Mouse (Mus musculus) embryo, embryonic 11.5 days (tissue): ENCODE measurements around the gene Gm5269.

Experiments
- DNase-seq: peaks from one replicate; pipeline ENCODE4 v3.0.0-alpha.2; 2012; ENCODE audit warnings: low read depth, low spot score

The Gm5269 gene

GRCm38 (mm10) chr1:45881228-45881832 lies 8.7 kb downstream of the Gm5269 start:
- no peak for DNase-seq

- DNase-seq: no peak
Observed at GRCm38 (mm10) chr1:45877463-45877862, 12.6 kb downstream of the Gm5269 start.

DNA sequence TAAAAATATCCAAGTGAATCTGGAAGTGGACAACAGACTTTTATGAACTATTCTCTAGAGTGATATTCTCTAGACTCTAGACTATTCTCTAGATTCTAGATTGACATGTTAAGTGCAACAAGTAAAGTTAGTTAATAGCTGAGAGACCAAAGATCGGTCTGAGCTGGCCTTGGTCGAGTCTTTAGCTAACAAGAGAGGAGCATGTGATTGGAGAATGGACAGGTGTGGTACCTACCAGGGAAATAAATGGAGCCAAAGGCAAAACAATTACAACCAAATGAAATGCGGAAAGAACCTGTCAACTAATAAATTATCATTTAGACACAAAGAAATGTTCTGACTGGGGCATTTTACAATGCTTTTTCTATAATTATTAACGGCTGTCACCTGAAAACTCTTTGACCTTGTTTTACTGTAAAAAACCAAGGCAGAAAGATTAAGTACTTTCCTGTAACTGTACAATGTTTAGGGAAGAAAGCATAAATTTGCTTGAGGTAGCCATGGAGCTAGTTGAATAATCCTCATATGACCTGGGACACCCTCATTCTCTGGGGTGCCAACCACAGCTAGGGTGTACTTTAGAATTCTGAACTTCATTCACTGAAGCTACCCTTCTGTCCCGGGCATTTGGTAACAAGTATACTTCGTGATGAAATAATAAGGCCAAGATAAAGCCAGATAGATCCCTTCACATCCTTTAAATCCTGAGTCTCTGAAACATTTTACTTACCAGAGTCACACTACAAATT lies 13.4 kb downstream of the Gm5269 start:
- no peak for DNase-seq

DNA sequence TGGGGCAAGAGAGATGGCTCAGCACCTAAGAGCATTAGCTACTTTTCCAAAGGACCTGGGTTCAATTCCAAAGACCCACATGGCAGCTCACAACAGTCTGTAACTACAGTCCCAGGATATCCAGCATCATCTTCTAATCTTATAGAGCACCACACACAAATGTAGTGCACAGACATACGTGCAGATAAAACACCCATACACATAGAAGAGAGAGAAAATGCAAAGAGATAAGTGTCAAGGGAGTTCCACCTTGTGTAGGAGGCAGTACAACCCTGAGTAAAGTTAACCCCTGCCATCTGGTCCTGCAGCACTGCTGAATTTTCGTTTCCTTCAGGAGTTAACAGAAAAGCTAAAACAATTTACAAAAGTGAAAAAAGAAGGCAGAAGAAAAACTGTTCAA lies 14.4 kb downstream of the Gm5269 start:
- DNase-seq: no peak

DNA sequence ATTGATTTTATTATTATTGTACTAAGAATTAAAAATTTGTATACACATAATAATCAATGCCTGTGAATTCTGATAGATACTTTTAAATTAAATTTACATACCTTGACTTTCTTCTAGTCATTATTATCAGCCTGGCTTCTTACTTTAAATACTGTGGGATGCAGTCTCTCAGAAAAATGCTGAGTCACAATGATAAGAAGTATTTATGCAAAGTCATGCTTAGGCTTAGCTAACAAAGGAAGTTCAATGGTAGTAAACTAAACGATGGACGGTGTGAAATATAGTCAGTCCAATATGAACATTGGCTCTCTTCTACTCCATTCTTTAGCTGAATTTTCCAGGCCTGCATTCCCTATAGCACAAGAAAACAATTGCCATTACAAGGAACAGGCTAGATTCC lies 16.8 kb downstream of the Gm5269 start:
- DNase-seq: no peak

- DNase-seq: no peak
Observed at GRCm38 (mm10) chr1:45868479-45869137, 21.5 kb downstream of the Gm5269 start.

DNA sequence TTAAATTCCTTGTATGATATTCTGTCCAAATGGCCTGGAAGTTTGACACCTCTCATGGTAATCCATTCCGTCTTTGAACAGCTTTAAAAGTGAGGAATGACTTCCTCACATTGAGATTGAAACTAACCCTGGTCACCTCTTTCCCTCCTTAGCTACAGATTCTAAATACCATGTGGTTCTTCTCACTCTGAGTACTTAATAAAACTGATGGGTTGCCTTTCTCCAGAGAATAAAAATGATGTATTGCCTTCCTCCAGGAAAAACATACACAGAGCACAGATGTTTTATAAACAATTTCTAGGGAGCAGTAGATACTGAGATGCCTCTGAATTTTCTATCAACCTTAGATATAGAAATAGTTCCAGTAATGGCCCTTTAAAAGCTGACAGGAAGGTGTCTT lies 22.0 kb downstream of the Gm5269 start:
- DNase-seq: no peak

- no peak for DNase-seq
Observed at GRCm38 (mm10) chr1:45866288-45867018, 23.6 kb downstream of the Gm5269 start.

- DNase-seq: no peak
Observed at GRCm38 (mm10) chr1:45865727-45866126, 24.3 kb downstream of the Gm5269 start.

GRCm38 (mm10) chr1:45865316-45865715 lies 24.8 kb downstream of the Gm5269 start:
- no peak for DNase-seq

- no peak for DNase-seq
Observed at GRCm38 (mm10) chr1:45864564-45865014, 25.5 kb downstream of the Gm5269 start.

DNA sequence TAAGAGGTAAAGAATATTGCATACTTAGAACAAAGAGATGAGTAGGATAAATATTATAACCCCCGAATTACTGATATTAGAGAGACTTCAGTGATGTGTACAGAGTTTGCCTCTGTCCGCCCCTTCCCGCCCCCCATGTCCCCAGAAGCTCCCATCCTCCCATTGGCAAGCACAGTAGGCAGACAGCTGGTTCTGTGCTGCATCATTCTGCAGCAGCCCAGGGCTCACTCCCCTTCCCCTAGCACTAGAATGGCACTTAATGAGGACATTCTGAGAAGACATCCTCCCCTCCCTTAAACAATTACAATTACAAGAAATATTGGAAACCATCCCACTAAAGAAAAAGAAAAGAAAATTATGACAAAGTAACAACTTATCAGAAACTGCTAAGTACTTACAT lies 26.4 kb downstream of the Gm5269 start:
- DNase-seq: no peak

DNA sequence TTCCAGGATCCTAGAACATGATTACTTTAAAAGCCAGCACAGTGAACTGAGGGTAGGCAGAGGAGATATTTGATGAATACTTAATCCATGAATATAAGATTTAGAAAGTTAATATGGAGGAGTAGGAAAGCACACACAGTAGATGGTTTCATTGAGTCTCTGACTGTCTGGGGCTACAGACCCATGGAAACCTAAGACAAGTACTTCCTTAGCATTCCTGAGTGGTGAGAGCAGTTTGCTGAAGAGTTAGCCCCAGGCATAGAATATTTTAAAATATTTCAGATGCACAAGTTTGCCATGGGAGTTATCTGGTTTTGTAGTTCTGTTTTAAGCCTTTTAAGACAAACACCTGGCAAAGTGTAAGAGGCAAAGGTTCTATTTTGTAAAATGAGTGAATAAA lies 28.9 kb downstream of the Gm5269 start:
- DNase-seq: no peak

GRCm38 (mm10) chr1:45860349-45860748 lies 29.7 kb downstream of the Gm5269 start:
- DNase-seq: no peak

DNA sequence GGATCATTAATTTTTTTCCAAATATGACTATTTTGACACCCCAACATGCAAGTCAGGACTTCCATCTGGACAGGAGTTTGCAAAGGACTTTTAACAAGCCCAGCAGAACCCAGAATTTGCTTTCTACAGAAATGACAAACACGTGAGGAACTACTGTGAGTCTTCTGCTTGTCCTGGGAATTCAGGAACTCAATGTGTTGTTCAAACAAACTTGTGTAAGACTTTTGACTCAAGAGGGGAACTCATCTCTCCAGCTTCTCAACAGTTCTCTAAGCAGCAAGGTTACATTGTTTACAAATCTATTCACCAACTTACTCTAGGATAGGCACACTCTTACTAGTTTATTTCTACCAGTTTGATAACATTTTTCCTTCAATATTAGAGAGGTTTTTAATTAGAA lies 32.0 kb downstream of the Gm5269 start:
- DNase-seq: no peak

GRCm38 (mm10) chr1:45845466-45845865 lies 44.6 kb downstream of the Gm5269 start:
- no peak for DNase-seq
